Mouse (Mus musculus): ENCODE data around the gene Sprn.

Sprn gene

GRCm38 (mm10) chr7:140101498-140101897, 53.2 kb downstream of the Sprn start:
- DNase-seq (ENCODE audit: low read depth, low spot score) = no peak

All from telencephalon, adult 2 months (tissue).